Mouse (Mus musculus) granulocyte monocyte progenitor cell, adult 5-6 weeks (primary cell): Measurements from ENCODE around the gene Olfr390. TPM values are rescaled to one million over a fixed set of nuclear protein-coding genes. Genes with fewer than 3 reads are reported as not detected.

Experiments
- ATAC-seq: replicated peaks from 2 replicates; pipeline ENCODE4 v1.8.0; 2016; ENCODE audit warnings: mild to moderate bottlenecking, moderate TSS enrichment, inconsistent platforms; ENCODE audit not compliant: poor library complexity, severe bottlenecking
- total RNA-seq, 2 experiments: library from RNA; stranded (forward) in 1 of 2; stranded (reverse) in 1 of 2; fragments of 200-712, 200-1000 nt in 1 of 2; fragments of >200 nt in 1 of 2; fragmentation: Nextera tagmentation in 1 of 2; gene quantifications; 2 replicates each; pipeline ENCODE4 v1.2.3; 2014 to 2017

The Olfr390 gene
- total RNA-seq (2014; fragmentation: Nextera tagmentation) (not detected in 2 replicates), total RNA-seq (2017) (not detected in 2 replicates)

- ATAC-seq, result no peak
These were observed at the start of gene Olfr390 for GRCm38 (mm10) chr11:73782664-73783063. TSS of gene Olfr390 (plus strand) at chr11:73782964.

- ATAC-seq, result no peak
These were observed 23.6 kb upstream of the Olfr390 start for GRCm38 (mm10) chr11:73759115-73759514.

- no peak for ATAC-seq
These were observed 2.2 kb upstream of the Olfr390 start, which contains the start of gene Olfr389 for GRCm38 (mm10) chr11:73780613-73781012. TSS of gene Olfr389 (minus strand) at chr11:73780713.

GRCm38 (mm10) chr11:73802952-73803351, 20.2 kb downstream of the Olfr390 start, which contains the start of gene Olfr391-ps:
TSS of gene Olfr391-ps (minus strand) at chr11:73803052.
- no peak for ATAC-seq

DNA sequence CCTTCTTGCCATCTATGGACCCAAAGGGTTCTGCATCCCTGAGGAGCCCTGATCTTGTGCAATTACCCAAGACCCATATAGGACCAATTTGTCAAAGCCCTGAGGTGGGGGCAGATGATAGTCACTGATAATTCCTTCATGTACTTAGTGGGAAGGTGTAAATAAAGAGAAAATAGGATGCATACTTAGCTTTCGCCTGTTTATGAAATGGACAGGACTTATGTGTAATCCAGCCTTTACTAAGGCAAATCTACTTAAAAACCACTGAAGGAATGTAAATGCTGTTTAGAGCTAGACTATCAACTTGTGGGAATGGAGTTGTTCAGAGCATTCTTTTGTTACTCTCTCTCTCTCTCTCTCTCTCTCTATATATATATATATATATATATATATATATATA, 34.2 kb downstream of the Olfr390 start, which contains the start of gene Olfr392:
Olfr392 (minus strand) TSS at position 101 of the 400 bp plus-strand sequence.
- no peak for ATAC-seq

Other genes starting within 250 kb of the Olfr390 start
- gene Olfr385, start 190.0 kb upstream of the Olfr390 start, total RNA-seq (2014; fragmentation: Nextera tagmentation), result not detected in 2 replicates
- not detected in 2 replicates for gene Olfr385, start 190.0 kb upstream of the Olfr390 start, total RNA-seq (2017)
- not detected in 2 replicates for gene Olfr384, start 184.4 kb upstream of the Olfr390 start, total RNA-seq (2014; fragmentation: Nextera tagmentation)
- not detected in 2 replicates for gene Olfr384, start 184.4 kb upstream of the Olfr390 start, total RNA-seq (2017)
- not detected in 2 replicates for gene Zfp735, start 94.2 kb upstream of the Olfr390 start, total RNA-seq (2014; fragmentation: Nextera tagmentation)
- not detected in 2 replicates for gene Zfp735, start 94.2 kb upstream of the Olfr390 start, total RNA-seq (2017)
- not detected in 2 replicates for gene Olfr389, start 2.3 kb upstream of the Olfr390 start, total RNA-seq (2014; fragmentation: Nextera tagmentation)
- gene Olfr389, start 2.3 kb upstream of the Olfr390 start, total RNA-seq (2017), result not detected in 2 replicates
- not detected in 2 replicates for gene Olfr391-ps, start 20.1 kb downstream of the Olfr390 start, total RNA-seq (2014; fragmentation: Nextera tagmentation)
- gene Olfr391-ps, start 20.1 kb downstream of the Olfr390 start, total RNA-seq (2017), result not detected in 2 replicates
- not detected in 2 replicates for gene Olfr392, start 34.1 kb downstream of the Olfr390 start, total RNA-seq (2014; fragmentation: Nextera tagmentation)
- not detected in 2 replicates for gene Olfr392, start 34.1 kb downstream of the Olfr390 start, total RNA-seq (2017)
- not detected in 2 replicates for gene Olfr393, start 68.5 kb downstream of the Olfr390 start, total RNA-seq (2014; fragmentation: Nextera tagmentation)
- not detected in 2 replicates for gene Olfr393, start 68.5 kb downstream of the Olfr390 start, total RNA-seq (2017)
- gene Olfr394, start 107.8 kb downstream of the Olfr390 start, total RNA-seq (2014; fragmentation: Nextera tagmentation), result not detected in 2 replicates
- gene Olfr394, start 107.8 kb downstream of the Olfr390 start, total RNA-seq (2017), result not detected in 2 replicates
- not detected in 2 replicates for gene Olfr395, start 126.3 kb downstream of the Olfr390 start, total RNA-seq (2014; fragmentation: Nextera tagmentation)
- not detected in 2 replicates for gene Olfr395, start 126.3 kb downstream of the Olfr390 start, total RNA-seq (2017)
- gene Olfr23, start 153.7 kb downstream of the Olfr390 start, total RNA-seq (2014; fragmentation: Nextera tagmentation), result not detected in 2 replicates
- gene Olfr23, start 153.7 kb downstream of the Olfr390 start, total RNA-seq (2017), result not detected in 2 replicates
- not detected in 2 replicates for gene Olfr397, start 177.9 kb downstream of the Olfr390 start, total RNA-seq (2014; fragmentation: Nextera tagmentation)
- gene Olfr397, start 177.9 kb downstream of the Olfr390 start, total RNA-seq (2017), result not detected in 2 replicates
- not detected in 2 replicates for gene Olfr398, start 207.4 kb downstream of the Olfr390 start, total RNA-seq (2014; fragmentation: Nextera tagmentation)
- gene Olfr398, start 207.4 kb downstream of the Olfr390 start, total RNA-seq (2017), result not detected in 2 replicates